Mouse (Mus musculus) natural killer cell, adult 2 months (primary cell): ENCODE data around the gene Hsp90ab1.
A peak's percentile ranks its signal among the peaks of the same experiment; 100 is the strongest.

Experiments used
- DNase-seq, 2 experiments: peaks; one replicate each; pipeline ENCODE4 v3.0.0; 2022; ENCODE audit warnings: low spot score in 2 of 2

The Hsp90ab1 gene

GRCm38 (mm10) chr17:45580958-45581477, 7.9 kb upstream of the Hsp90ab1 start:
- DNase-seq: no peak

- no peak for DNase-seq
These were observed 6.5 kb upstream of the Hsp90ab1 start for GRCm38 (mm10) chr17:45579554-45579953.

- peak in 1 of 2 experiments; percentile 25 for DNase-seq
These were observed 5.8 kb upstream of the Hsp90ab1 start for GRCm38 (mm10) chr17:45578843-45579242.

DNA sequence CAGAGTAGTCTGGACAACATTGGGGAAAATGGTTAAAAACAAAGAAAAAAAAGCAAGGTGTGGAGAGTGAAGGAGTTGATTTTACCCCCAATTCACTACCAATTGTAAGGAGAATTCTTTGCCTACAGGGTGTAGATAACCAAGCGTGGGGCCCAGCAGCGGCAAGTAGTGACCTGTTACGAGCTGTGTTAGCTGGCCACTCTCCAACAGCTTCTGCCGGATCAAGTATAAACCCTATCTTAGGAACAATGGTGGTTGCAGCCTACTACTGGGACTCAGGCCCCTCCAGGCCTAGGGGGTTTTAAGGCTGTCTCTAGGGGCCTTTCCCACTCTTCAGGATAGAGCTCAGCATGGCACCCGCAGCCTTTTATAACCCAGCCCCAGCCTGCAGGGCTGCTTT, 5.2 kb upstream of the Hsp90ab1 start:
- DNase-seq: no peak

DNA sequence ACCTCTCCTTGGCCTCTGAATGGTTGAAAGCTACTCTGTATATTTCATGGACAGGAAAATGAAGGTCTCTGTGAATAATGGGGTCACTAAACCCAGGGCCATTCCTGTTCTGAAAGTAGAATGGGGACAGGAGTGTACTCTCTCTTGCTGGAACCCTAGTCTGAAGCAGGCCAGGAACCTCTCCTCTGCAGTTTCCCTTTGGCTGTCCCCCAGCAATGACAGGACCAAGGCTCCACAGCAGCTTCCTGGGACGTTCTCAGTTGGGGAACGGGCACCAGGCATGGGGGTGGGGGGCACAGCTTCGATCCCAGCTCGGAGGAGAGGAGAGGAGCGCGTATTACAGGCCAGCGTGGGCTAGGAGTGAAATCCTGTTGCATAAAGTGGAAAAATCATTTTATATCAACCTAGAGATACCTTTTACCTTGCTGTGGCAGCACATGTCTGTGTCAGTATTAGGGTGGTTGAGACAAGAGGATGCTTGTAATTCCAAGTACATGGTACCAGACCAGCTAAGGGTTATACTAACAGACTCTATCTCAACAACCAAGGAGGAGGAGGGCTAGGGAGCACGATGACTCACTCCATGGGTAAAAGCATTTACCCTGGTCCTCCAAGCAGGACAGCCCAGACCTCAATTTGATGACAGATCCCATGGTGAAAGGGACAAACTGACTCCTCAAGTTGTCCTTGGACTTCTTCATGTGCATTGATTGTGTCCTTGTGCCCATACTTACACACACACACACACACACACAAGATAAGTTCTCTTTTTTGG, 2.2 kb upstream of the Hsp90ab1 start:
- DNase-seq: no peak

DNA sequence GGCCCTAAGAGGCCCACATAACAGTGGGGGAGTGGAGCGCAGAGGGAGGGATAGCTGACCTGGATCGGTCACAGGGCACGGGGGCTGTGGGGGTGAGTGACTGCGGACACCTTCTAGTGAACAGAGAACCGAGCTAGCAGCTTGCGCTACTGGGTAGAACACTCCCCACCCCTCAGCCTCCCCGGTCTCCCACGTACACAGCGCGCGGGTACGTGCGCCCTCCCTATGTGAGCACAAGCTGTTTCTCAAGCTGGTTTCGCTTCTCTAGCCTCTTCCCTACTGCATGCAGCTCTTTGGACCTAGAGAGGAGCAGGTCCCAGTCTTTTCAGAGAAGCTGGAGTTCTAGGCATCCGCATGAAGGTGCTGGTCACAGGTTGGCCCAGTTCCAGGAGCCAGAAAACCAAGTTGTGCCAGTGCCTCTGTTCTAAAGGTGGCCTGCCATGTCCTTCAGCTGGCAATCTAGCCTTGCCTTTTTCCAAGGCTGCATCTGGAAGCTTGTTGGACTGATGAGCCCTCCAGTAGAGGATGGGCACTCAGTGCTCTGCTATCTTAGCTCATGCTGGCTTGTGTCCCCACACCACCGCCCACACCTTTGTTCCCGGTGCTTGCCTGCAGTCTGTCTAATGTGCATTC, 1.2 kb upstream of the Hsp90ab1 start:
- DNase-seq: peak; percentile 56 to 66

- peak; percentile 85 to 90 for DNase-seq
These were observed 681 bp upstream of the Hsp90ab1 start for GRCm38 (mm10) chr17:45573780-45574123.

DNA sequence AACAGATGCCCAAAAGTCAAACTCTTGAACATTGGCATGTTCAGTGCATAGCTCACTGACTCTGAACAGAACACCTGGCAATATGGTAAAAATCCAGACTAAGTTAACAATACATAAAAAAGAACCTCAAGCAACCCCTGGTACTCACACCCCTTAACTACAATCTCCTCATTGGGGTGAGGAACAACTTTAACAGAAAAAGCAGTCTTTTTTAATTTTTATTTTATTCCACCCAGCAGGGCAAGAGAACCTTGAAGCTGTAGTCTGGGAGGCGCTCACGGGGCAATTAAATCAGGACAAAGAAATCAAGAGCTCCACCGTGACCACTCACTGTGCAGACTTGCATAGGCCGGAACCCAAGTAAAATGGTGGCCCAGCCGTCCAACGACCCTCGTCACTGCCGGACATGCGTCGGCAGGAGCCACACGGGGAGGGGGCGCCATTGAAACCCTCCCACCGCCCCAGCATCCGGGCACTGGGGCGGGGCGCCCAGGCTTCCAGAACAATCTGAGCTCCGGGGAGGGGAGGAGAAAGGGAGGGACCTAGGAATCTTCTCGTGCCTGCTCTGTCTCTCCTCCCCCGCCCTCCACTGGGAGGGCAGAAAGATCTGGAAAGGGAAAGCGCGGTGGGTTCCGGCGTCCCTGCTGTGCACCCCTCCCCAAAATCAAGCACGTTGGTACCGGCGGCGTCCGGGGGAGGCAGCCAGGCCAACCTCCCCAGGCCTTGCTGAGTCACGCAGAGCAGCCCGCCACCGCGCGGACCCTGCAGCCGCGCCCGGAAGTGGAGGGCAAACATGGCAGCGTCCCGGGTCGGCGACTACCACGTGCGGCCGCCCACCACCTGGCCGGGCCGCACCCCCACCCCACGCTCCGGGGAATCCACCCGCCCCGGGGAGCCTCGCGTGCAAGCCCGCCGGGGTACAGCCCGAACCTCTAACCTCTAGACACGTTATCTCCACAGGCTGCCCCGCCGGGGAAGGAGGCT, 676 bp downstream of the Hsp90ab1 start:
- peak in 1 of 2 experiments; percentile 64 for DNase-seq

GRCm38 (mm10) chr17:45569999-45570398, 3.1 kb downstream of the Hsp90ab1 start:
- no peak for DNase-seq

DNA sequence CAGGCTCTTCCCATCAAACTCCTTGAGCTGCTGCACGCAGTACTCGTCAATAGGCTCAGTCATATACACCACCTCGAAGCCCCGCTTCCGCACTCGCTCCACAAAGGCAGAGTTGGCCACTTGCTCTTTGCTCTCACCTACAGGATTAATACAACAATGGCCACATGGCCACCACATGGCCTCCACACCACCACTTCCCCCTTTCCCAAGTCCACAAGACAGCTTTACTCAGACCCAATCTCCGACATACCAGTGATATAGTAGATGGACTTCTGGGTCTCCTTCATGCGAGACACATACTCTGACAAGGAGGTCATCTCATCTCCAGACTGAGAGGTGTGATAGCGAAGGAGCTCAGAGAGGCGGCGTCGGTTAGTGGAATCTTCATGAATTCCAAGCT, 4.1 kb downstream of the Hsp90ab1 start:
- DNase-seq: no peak

- DNase-seq: no peak
These were observed 5.9 kb downstream of the Hsp90ab1 start for GRCm38 (mm10) chr17:45567162-45567601.

- DNase-seq: no peak
These were observed 6.5 kb downstream of the Hsp90ab1 start for GRCm38 (mm10) chr17:45566360-45567161.

DNA sequence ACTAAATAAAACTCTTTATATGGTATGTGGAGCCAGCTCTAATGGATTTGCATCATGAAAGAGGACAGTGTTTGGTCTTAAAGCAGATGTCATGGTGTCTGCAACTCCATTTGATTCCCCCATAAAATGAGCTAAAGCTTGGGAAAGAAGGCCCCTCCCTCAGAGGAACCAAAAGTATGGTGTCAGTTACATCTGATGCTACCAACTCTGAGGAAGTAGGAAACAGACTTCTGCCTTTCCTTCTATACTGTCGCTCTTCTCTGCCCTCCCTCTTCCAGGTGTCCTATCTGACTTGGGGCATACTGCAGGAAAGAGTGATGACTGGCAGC, 7.1 kb downstream of the Hsp90ab1 start:
- DNase-seq: no peak

- DNase-seq: no peak
These were observed 8.0 kb downstream of the Hsp90ab1 start for GRCm38 (mm10) chr17:45565103-45565502.

GRCm38 (mm10) chr17:45564531-45565084, 8.5 kb downstream of the Hsp90ab1 start:
- no peak for DNase-seq

DNA sequence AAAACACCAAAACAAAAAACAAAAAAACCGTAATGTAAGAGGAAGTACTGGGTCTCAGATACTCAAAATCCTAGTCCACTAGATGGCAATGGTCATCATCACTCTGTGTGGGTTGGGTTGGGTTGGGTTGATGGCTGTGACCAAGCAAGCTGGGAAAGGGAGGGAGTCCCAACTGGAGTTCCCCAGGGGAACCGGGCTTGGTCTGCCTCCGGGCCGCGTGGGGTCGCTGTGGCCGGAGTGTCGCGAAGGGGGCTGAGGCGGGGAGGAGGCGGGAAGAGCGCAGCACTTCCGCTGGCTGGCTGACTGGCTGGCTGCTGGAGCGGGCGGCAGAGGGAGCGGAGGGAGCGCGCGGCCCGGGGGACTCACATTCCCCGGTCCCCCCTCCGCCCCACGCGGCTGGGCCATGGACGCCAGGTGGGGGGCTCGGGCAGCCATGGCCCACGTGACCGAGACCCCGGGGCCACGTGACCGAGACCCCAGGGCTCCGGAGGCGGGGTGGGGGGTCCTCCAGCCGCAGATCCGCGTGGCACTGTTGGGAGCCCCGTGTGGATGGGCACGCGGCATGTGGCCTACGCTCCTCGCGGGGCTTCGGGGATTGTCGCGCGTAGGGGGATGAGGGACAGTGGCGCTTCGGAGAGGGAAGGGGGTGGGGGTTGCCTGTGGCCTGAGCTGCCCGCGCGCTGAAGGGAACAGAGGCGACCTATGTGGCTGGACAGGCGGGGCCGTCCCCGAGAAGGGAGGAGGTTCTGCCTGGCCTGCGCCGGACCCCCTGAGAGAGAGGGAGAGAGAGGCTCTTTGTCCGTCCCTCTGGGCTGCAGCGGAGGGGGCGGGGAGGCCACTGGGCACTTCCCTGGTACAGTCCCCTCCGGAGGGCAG, 9.2 kb downstream of the Hsp90ab1 start, which contains the start of gene Slc35b2:
Slc35b2 (plus strand) TSS at position 220 of the 876 bp plus-strand sequence.
- DNase-seq: peak; percentile 87

DNA sequence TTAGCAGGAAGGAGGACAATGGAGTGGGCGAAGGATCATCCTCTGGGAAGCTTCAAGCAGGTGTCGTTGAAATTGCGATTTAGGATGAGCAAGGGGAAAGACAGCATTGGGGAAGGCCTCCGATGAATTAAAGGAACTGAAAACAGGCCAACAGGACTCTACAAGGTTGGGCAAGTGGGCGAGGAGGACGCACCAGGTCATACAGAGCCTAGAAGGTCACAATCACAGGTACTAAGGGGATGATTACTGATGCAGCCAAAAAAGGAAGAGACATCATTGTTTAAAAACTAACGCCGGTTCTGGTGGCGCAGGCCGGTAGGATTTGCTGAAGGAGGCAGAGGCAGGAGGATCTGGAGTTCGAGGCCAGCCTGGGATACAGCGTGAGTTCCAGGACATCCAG, 9.9 kb downstream of the Hsp90ab1 start:
- DNase-seq: no peak

- no peak for DNase-seq
These were observed 13.1 kb downstream of the Hsp90ab1 start for GRCm38 (mm10) chr17:45559732-45560525.
